Mouse (Mus musculus): ENCODE data around the gene Lce1b.

DNA sequence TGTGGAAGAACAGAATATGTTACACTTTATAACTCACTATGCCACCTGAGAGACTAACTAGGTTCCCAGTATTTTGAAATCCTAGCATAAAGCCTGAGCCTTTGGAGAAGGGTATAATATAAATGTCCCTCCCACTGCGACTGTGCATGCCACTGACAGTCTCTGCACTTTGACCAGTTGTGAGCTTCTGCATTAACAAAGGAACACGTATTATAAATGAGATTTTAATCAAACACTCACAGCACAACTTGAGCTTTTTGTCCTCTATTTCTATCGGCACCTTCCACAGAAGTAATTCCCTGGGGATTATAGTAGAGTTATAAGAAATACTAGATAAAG is 18.1 kb downstream of the Lce1b start:
- TF ChIP-seq EP300 (IDR thresholded peaks at IDR 0.05; ENCODE audit: low read depth) (no peak), CTCF (IDR thresholded peaks at IDR 0.05; ENCODE audit: low read depth) (no peak)

Data from liver, embryonic 14.5 days (tissue).